Mouse (Mus musculus): ENCODE results near the gene Prss53. TPM values are rescaled to one million over a fixed set of nuclear protein-coding genes. Genes with fewer than 3 reads are reported as not detected.

The Prss53 gene
- total and polyA plus RNA-seq, 3 experiments: 0.30 TPM; not detected in 2

GRCm38 (mm10) chr7:127841340-127842000 lies 49.3 kb downstream of the Prss53 start:
- TF ChIP-seq SMC3 (IDR thresholded peaks at IDR 0.05; ENCODE audit: low read depth, low read length) (no peak), RAD21 (IDR thresholded peaks at IDR 0.05; ENCODE audit: low read depth, low read length) (no peak), MAZ (IDR thresholded peaks at IDR 0.05; ENCODE audit: low read depth, low read length) (peak; percentile 88), JUND (conservative IDR thresholded peaks at IDR 0.05; ENCODE audit: low read depth, low read length) (no peak), ELF1 (IDR thresholded peaks at IDR 0.05; ENCODE audit: low read depth, low read length) (peak; percentile 70), ZC3H11A (IDR thresholded peaks at IDR 0.05; ENCODE audit: low read depth, low read length) (no peak), CHD2 (IDR thresholded peaks at IDR 0.05; ENCODE audit: low read length) (peak; percentile 97), E2F4 (IDR thresholded peaks at IDR 0.05; ENCODE audit: insufficient replicate concordance, low read depth, low read length) (no peak), BHLHE40 (IDR thresholded peaks at IDR 0.05; ENCODE audit: low read depth, low read length) (peak; percentile 95), TCF12 (IDR thresholded peaks at IDR 0.05; ENCODE audit: low read depth, low read length) (peak; percentile 45; the same call in 1 of the 2 replicates), UBTF (IDR thresholded peaks at IDR 0.05; ENCODE audit: low read depth, low read length) (no peak), RCOR1 (conservative IDR thresholded peaks at IDR 0.05; ENCODE audit: low read depth, low read length) (0 out of 2 replicates have a peak, but pooled peaks have one; percentile 14), MAFK (IDR thresholded peaks at IDR 0.05; ENCODE audit: insufficient replicate concordance, low read length) (no peak), ETS1 (conservative IDR thresholded peaks at IDR 0.05; ENCODE audit: low read depth, low read length) (peak; percentile 62; the same call in 1 of the 2 replicates), MAX (IDR thresholded peaks at IDR 0.05; ENCODE audit: low read length) (peak; percentile 98), JUN (IDR thresholded peaks at IDR 0.05; ENCODE audit: insufficient read depth, low read depth, low read length) (no peak), POLR2AphosphoS2 (IDR thresholded peaks at IDR 0.05; ENCODE audit: low read depth, low read length) (no peak), MYC (IDR thresholded peaks at IDR 0.05; ENCODE audit: low read depth, low read length) (peak; percentile 32; the same call in 1 of the 2 replicates), MXI1 (IDR thresholded peaks at IDR 0.05; ENCODE audit: low read depth, low read length) (peak; percentile 79; the same call in 1 of the 2 replicates), MEF2A (IDR thresholded peaks at IDR 0.05; ENCODE audit: borderline replicate concordance, low read depth, low read length) (no peak), EP300 (IDR thresholded peaks at IDR 0.05; ENCODE audit: low read length) (no peak), NRF1 (IDR thresholded peaks at IDR 0.05; ENCODE audit: low read depth, low read length) (peak; percentile 90), HCFC1 (IDR thresholded peaks at IDR 0.05; ENCODE audit: low read depth, low read length) (peak; percentile 43), POLR2A (IDR thresholded peaks at IDR 0.05; ENCODE audit: low read depth, low read length) (peak; percentile 63; the same call in 1 of the 2 replicates), NELFE (IDR thresholded peaks at IDR 0.05; ENCODE audit: low read depth, low read length) (peak; percentile 44; the same call in 1 of the 2 replicates), IRF4 (IDR thresholded peaks at IDR 0.05; ENCODE audit: low read depth, low read length) (no peak; the same call in 1 of the 2 replicates), USF1 (IDR thresholded peaks at IDR 0.05; ENCODE audit: low read depth, low read length) (peak; percentile 91), PAX5 (IDR thresholded peaks at IDR 0.05; ENCODE audit: low read length) (no peak), TBP (conservative IDR thresholded peaks at IDR 0.05; ENCODE audit: low read depth, low read length) (no peak), CTCF (conservative IDR thresholded peaks at IDR 0.05 in 1 of 2, IDR thresholded peaks at IDR 0.05 in 1 of 2; ENCODE audit: low read depth in 2 of 2, low read length in 2 of 2) (no peak), SIN3A (IDR thresholded peaks at IDR 0.05; ENCODE audit: low read length) (peak; percentile 47; the same call in 1 of the 2 replicates), KAT2A (IDR thresholded peaks at IDR 0.05; ENCODE audit: insufficient replicate concordance, low read length) (no peak), ZKSCAN1 (IDR thresholded peaks at IDR 0.05; ENCODE audit: borderline replicate concordance, low read depth, low read length) (no peak), ZNF384 (IDR thresholded peaks at IDR 0.05; ENCODE audit: low read depth, low read length) (no peak), GABPA (IDR thresholded peaks at IDR 0.05; ENCODE audit: insufficient replicate concordance, low read depth, low read length) (no peak), USF2 (conservative IDR thresholded peaks at IDR 0.05; ENCODE audit: low read depth, low read length) (peak; percentile 76), ZMIZ1 (IDR thresholded peaks at IDR 0.05; ENCODE audit: low read depth, low read length) (no peak; the same call in 1 of the 2 replicates), CHD1 (IDR thresholded peaks at IDR 0.05; ENCODE audit: low read depth, low read length) (no peak; the same call in 1 of the 2 replicates)
- Histone ChIP-seq H3K36me3 (replicated peaks in 1 of 2; ENCODE audit: control insufficient read depth in 1 of 2, insufficient read depth in 1 of 2, low read length in 1 of 2) (peaks cover 18 to 30% of the 10 kb centered on the region in 2 experiments), H3K4me2 (ENCODE audit: insufficient read depth, low read depth, poor library complexity, severe bottlenecking) (peak overlapping the region; percentile 41), H3K9ac (ENCODE audit: insufficient read depth, low read depth) (peak overlapping the region; percentile 74), H3K4me1 (ENCODE audit: control insufficient read depth in 1 of 2, insufficient read depth in 2 of 2) (peaks cover 2 to 13% of the 10 kb centered on the region in 2 experiments; a peak in 3 of 4 replicates), H3K9me3 (replicated peaks; ENCODE audit: low read length) (no peaks in the 10 kb centered on the region), H3K27me3 (replicated peaks) (no peaks in the 10 kb centered on the region), H3K4me3 (replicated peaks in 1 of 3; ENCODE audit: low read depth in 2 of 3, low read length in 2 of 3, poor library complexity in 1 of 3) (peak overlapping the region; percentile 65 to 87 (median 77)), H3K79me2 (replicated peaks; ENCODE audit: control insufficient read depth, extremely low read depth, insufficient read depth, poor library complexity, severe bottlenecking) (no peaks in the 10 kb centered on the region), H3K27ac (ENCODE audit: insufficient read depth, low read depth) (peak overlapping the region; percentile 58)
- in situ Hi-C loops (cut with MboI; ENCODE audit: low pct_ligation_motif_present, low pct_unique_long_range_greater_than_20kb, low sequenced_read_pairs): no loop called here
- dilution Hi-C loops (cut with MboI; ENCODE audit: extremely low pct_ligation_motif_present, extremely low pct_unique_long_range_greater_than_20kb, low sequenced_read_pairs): no loop called here
- DNase-seq (ENCODE audit: extremely low read depth): peak; percentile 90

Data from CH12.LX (cell line).